Mouse (Mus musculus) erythroid progenitor cell, adult 5-6 weeks (primary cell): Measurements from ENCODE around the gene Sohlh1. TPM values are rescaled to one million over a fixed set of nuclear protein-coding genes. Genes with fewer than 3 reads are reported as not detected.

Source experiments
- ATAC-seq: replicated peaks from 2 replicates; pipeline ENCODE4 v1.8.0; 2016; ENCODE audit warnings: moderate number of reproducible peaks, mild to moderate bottlenecking, moderate TSS enrichment, inconsistent platforms; ENCODE audit not compliant: poor library complexity, low FRiP score, severe bottlenecking
- total RNA-seq, 2 experiments: library from RNA; stranded (forward) in 1 of 2; stranded (reverse) in 1 of 2; fragments of 150-400 nt in 1 of 2; fragments of 186-747, 209-891 nt in 1 of 2; gene quantifications; 2 replicates each; pipeline versions ENCODE4 v1.2.3 to v1.2.4; 2015 to 2017; ENCODE audit warnings: low replicate concordance in 2 of 2

Gene Sohlh1
- not detected in 2 replicates for total RNA-seq (2015; ENCODE audit: low replicate concordance)
- not detected in 2 replicates for total RNA-seq (2017; ENCODE audit: low replicate concordance)

DNA sequence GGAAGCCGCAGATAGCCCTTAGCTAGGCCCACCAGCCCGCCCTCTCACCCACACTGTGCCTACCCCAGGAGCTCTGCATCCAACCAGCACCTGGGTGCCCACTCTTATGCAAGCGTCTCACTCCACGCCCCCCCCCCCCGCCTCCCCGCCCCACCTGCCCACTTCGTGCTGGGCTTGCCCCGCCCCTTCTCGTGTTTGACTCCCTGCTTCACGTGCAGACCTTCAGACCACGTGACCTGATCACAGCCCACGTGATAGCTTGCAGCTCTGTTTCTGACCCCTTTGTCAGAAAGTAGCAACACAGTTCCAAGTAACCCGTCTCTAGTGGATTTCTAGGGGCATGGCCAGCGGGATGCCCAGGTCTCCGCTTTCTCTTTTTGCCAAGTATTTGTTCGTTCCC lies at the start of gene Sohlh1:
Sohlh1 (minus strand) TSS at position 23 of the 400 bp plus-strand sequence.
- no peak for ATAC-seq

DNA sequence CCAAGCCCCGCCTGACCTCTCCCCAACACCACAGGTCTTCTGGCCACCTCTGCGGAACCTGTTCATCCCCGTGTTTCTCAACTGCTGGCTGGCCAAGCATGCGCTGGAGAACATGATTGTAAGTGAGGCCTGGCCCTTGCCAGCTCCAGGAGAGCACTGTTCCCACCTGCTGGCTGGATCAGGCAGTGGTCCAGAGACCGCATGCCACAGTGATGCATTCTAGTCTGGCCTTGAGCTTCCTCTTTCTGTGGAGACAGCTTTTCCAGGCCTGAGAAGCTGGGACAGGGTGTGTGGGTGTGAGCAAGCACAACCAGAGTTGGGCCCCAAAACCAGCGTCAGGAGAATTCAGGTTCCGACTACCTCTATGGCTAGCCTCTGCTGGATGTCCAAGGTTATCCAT lies 45.4 kb upstream of the Sohlh1 start:
- no peak for ATAC-seq

DNA sequence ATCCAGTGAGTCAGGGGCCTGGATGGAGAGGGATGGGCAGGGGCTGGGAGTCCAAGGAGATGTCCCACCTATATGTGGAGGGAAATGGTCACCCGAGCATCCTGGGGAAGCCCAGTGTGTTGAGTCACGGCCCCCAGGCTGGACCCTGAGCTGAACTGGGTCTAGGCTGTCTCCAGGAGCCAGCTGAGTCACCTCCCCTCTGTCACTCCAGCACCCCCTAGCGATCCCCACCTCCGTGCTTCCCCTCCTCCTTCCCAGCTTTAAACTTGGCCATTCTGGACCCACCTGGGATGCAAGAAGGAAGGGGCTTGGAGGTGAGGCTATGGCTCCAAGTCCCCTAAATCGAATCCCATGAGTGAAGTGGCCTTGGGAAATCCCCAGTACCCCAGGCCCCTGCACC lies 41.1 kb upstream of the Sohlh1 start:
- ATAC-seq, result no peak

GRCm38 (mm10) chr2:25887226-25887625 lies 40.2 kb upstream of the Sohlh1 start:
- no peak for ATAC-seq

DNA sequence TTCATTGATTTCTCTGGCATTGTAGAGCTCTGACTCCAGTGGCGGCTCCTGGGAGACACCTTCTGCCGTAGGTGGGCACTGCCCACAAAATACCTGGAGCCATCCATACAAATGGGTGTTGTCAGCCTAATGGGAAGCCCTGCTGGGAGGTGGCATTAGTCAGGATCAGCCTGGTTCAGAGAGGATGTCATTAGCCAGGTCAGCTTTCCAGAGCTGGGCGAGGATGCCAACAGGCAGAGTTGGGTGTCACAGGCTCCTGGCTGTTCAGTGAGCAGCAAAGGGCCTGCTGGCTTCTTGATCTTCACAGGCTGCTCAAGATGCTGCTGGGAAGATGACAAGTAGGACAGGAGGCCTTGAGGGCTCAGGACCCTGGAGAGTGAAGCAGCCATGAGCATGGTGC lies 37.7 kb upstream of the Sohlh1 start:
- no peak for ATAC-seq

- no peak for ATAC-seq
These were observed 35.2 kb upstream of the Sohlh1 start for GRCm38 (mm10) chr2:25882276-25882675.

- ATAC-seq, result no peak
These were observed 32.0 kb upstream of the Sohlh1 start for GRCm38 (mm10) chr2:25879061-25879460.

DNA sequence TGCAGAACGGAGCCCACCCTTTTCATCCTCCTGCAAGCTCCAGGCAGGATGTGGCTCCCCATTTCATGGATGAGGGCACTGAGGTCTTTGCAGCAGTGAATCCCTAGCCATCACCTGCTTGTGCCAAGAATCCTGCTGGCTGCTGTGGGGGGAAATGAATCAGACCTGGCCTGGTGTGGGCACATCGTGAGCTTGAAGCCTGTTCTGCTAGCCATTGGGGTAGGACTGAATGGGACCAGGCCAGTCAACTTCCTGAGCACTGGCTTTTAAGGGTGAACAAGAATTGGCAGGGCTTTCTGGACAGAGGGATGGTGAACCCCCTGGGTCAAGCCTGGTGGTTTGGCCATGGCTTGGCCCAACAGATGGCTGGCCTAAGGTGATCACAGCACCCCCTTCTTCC lies 31.5 kb upstream of the Sohlh1 start:
- no peak for ATAC-seq

DNA sequence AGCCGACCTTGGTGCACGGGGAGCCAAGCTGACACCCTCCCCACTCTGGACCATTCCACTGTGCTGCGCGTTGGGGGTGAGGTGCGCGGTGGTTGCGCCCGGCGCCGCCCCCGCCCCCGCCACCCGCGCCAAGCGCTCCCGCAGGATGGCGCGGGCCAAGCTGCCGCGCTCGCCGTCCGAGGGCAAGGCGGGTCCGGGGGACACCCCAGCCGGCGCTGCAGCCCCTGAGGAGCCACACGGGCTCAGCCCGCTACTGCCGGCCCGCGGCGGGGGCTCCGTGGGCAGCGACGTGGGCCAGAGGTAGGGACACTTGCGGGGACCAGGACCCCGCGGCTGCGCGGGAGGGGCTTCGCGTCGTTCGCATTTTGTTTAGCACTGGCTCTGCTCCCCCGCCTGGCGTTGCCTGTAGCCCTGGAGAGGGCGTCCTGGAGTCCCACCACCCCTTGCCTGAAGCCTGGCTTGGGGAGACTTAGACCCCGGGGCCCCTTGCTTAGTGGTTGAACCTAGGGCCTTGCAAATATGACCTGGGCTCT lies 30.8 kb upstream of the Sohlh1 start:
- no peak for ATAC-seq

GRCm38 (mm10) chr2:25877250-25877735 lies 30.2 kb upstream of the Sohlh1 start:
- no peak for ATAC-seq

- ATAC-seq, result no peak
These were observed 19.6 kb upstream of the Sohlh1 start for GRCm38 (mm10) chr2:25866656-25867055.

GRCm38 (mm10) chr2:25865412-25865811 lies 18.4 kb upstream of the Sohlh1 start:
- ATAC-seq, result no peak

GRCm38 (mm10) chr2:25864230-25864629 lies 17.2 kb upstream of the Sohlh1 start:
- no peak for ATAC-seq

DNA sequence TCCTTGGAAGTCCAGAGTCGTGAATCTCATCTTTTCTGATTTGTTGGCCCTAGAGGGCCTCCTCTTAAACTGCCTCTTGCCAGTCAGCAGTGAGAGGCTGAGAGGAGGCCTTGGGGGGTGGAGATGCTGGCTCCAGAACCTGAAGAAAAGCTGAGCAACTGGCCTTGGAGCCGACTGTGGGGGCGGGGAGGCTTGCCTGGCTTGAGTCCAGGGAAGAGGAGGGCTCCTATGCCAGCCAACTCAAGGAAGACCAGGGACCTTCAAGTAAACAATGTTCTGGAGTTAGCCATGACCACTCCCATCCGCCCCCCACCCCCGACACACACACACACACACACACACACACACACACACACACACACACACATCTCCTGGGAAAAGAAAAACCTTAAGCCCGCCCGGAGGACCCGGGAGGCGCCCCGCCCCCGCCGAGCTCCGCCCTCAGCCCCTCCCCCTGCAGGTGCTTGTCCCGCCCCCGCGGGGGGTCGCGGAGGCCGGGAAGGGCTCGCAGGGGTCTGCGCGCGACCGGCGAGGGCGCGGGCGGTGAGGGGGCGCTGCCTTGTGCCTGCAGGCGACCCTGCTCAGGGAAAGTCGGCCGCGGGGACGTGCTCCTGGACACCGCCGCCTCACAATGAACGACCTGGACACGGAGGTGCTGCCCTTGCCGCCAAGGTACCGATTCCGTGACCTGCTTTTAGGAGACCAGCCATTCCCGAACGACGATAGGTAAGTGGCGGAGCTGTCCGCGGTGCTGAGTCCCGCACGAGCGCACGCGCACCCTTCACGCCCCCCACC lies 16.5 kb upstream of the Sohlh1 start, which contains the start of gene Kcnt1:
Kcnt1 (plus strand) TSS at position 398 of the 795 bp plus-strand sequence.
- ATAC-seq, result no peak

GRCm38 (mm10) chr2:25862696-25863270 lies 15.7 kb upstream of the Sohlh1 start:
- ATAC-seq, result no peak

DNA sequence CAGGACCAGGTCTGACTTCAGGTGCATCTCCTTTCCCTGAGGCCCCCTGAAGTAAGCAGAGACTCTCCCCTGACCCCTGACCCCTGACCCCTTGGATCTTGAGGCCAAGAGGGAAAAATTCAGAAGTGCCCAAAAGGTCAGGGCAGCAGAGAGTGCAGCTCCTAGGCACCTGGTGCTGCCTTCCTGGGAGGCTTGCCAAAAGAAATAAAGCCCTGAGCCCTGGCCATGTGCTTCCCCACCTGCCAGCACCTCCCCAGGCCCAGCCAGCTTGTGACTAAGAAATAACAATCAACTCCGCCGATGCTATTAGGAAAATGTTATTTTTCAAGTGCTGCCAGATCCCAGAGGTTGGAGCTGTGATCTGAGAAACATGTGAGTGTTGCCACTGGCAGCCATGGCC lies 15.0 kb upstream of the Sohlh1 start:
- ATAC-seq, result no peak

DNA sequence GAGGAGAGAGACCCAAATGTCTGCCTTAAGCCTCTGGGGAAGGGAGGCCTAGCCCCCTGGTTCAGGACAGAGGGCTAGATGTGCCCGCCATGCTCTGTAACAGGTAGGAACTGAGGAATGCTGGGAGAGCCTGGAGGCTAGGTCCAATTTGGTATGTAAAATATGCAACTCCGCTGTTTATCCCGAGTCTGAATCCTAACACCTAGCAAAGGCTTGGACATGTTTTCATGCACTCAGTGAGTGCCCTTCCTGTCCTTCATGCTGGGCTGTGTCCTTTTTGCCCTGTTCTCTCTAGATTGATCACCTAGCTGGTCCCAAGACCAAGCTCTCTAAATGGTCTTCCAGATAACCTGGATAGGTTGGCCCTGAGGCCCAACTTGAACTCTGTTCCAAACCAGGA lies 12.8 kb upstream of the Sohlh1 start:
- no peak for ATAC-seq

DNA sequence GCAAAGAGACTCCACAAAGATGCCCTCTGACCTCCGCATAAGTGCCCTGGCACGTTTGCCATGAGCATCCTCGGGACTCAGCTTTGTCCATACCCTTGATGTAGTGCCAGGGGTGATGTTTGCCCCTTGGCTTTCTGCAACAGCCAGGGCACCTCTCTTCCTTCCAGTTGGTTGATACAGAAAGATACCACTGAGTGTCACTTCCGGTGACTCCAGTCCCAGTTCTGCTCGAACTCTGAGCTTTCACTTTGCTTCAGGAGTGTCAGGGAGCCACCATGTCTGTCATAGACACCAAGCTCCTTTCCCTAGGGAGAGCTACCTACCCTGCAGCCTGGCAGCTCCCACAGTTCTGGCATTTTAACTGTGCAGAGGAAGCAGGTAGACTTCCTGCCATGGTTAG lies 7.0 kb upstream of the Sohlh1 start:
- ATAC-seq, result no peak

DNA sequence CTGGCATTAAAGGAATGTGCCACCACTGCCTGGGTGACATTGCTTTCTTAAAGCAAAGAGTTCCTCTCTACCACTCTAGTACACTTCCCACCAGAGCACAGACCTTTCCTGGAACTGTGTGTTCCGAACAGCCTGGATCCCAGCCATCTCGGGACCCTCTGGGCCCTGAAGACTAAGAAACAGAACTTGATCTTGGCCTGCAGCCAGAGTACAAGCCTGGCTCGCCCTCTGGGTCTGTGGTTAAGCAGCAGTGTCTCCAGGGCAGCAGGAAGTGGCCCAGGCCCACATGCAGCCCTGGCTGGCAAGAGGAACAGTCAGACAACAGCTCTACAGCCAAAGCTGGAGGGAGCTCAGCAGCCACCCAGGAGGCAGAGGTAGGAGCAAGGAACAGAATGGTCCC lies 5.6 kb upstream of the Sohlh1 start:
- no peak for ATAC-seq

DNA sequence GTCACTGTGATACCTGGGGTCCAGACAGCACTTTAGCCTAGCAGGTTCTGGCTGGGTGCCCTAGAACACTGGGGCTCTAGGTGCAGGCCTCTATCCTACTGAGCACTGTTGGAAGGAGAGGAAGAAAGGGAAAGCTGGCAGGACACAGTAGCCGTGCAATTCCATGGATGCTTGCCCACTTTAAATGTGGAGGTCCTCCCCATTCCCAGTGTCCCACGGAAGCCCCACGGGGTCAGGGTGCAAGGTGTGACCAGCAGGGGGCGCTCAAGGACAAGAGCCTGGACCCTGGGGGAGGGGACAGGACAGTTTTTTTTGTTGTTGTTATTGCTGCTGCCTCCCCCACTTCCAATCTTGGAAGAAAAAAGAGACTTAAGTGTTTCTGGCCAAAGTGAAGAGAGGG lies 3.3 kb upstream of the Sohlh1 start:
- ATAC-seq, result peak; percentile 66

DNA sequence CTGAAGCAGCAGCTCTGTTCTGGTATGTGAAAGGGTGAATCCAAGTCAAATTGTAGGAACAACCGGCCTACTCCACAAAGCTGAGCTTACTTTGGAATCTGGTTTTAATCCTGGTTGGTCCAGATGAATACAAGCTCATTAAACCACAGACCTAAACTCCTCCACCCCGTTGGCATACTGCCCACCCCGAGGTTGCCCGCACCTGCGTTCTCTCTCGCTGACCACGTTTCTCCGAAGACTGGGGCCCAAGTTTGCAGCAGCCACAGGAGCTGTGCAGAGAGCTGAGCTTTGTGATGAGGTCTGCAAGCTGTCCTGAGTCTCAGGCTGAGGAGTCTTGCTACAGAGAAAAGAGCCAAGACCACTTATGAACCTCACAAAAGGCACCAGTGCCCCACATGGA lies 532 bp downstream of the Sohlh1 start:
- no peak for ATAC-seq
